Mouse (Mus musculus) E14TG2a.4 (cell line): ENCODE data around the gene Mettl21c.
"Not testable (repeated sequence)": the region's sequence is repeated elsewhere in the genome, so short reads cannot be mapped to it uniquely, and the experiment has no call there.

Experiments
- H3K27me3 ChIP-seq: 2 replicates; pipeline ENCODE4 v1.6.1; 2014; ENCODE audit warnings: low read length, control low read depth; ENCODE audit not compliant: insufficient read depth
- H3K36me3 ChIP-seq: 2 replicates; pipeline ENCODE4 v1.6.1; 2014; ENCODE audit warnings: low read length, control low read depth; ENCODE audit not compliant: insufficient read depth
- H3K4me1 ChIP-seq: replicated peaks from 2 replicates; pipeline ENCODE4 v1.6.1; 2014; ENCODE audit warnings: low read depth, low read length, control low read depth
- H3K4me3 ChIP-seq: replicated peaks from 2 replicates; pipeline ENCODE4 v1.5.1; 2014; ENCODE audit warnings: mild to moderate bottlenecking, low read length
- H3K9me3 ChIP-seq: 2 replicates; pipeline ENCODE4 v1.6.1; 2014; ENCODE audit warnings: low read length, control low read depth
- CTCF ChIP-seq: conservative IDR thresholded peaks from 2 replicates; pipeline ENCODE4 v1.5.1; 2014; ENCODE audit warnings: low read length
- NANOG ChIP-seq: IDR thresholded peaks from 2 replicates; pipeline ENCODE4 v1.6.1; 2014; ENCODE audit warnings: borderline replicate concordance, low read length, mixed read lengths
- POU5F1 ChIP-seq: IDR thresholded peaks from 2 replicates; pipeline ENCODE4 v1.6.1; 2014; ENCODE audit warnings: low read length, borderline replicate concordance

Mettl21c gene

DNA sequence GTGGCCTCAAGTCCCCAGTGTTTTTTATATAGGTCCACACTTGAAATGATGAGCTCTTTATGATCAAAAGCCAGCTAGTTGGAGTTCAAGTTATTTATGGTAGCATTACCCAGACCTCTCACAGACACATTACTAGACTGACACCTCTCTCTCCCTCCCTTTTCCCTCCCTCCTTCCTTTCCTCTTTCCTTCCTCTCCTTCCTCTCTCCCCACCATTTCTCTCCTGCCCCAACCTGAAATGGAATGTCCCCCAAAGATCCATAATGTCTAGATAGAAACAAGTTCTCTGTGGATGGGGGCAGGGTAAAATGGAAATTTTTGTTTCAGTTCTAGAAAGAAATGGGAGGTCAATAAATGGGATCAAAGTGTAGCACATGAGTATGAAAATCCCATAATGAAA lies at the start of gene Mettl21c:
TSS of gene Mettl21c (minus strand) at position 101 of the 400 bp plus-strand sequence.
- Histone ChIP-seq H3K36me3 (no peaks in the 10 kb centered on the region), H3K9me3 (no peaks in the 10 kb centered on the region), H3K4me1 (no peaks in the 10 kb centered on the region), H3K27me3 (no peaks in the 10 kb centered on the region), H3K4me3 (no peak within 1 kb of the TSS)
- no peak for TF ChIP-seq NANOG
- TF ChIP-seq POU5F1 = no peak
- TF ChIP-seq CTCF = no peak

DNA sequence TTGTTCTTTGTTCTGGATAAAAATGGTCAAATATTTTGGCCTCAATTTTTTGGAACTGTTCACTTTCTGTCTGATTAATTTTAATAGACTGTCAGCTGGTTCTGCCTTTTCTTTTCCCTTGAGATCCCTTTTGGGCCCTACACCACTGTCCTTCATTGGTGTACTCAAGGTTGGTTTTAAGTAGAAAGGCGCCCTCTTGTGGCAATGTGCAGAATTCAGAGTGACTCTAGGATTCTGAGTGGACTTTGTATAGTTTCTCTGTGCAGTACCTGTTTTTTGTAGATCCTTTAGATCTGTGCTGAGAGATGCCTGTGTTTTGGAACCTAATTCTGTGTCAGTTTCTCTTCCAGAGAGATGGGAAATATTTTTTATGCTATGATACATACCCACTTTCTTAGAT lies 44.8 kb upstream of the Mettl21c start:
- Histone ChIP-seq H3K4me3 (no peak overlapping the region), H3K9me3 (no peaks in the 10 kb centered on the region), H3K4me1 (no peaks in the 10 kb centered on the region), H3K27me3 (no peaks in the 10 kb centered on the region), H3K36me3 (no peaks in the 10 kb centered on the region)
- TF ChIP-seq POU5F1 (no peak), CTCF (peak; percentile 81), NANOG (no peak)

DNA sequence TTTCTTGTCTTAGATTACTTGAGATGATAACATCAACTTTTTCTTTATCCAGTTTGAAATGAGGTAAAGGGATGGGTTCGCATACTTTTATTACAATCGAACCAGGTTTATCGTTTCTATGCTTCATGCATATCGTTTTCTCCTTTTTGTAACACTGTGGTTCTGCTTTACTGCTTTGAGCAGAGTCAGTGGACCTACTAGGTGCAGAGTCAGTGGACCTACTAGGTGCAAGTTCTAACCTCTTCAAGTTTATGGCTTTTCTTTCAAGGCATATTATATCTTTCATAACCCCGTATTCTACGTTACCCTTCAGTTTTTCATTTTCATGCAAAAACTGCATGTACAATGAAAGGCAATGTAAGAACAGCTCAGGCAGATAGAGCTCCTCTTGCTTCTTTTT lies 43.6 kb upstream of the Mettl21c start:
- Histone ChIP-seq H3K36me3 (no peaks in the 10 kb centered on the region), H3K27me3 (no peaks in the 10 kb centered on the region), H3K4me1 (no peaks in the 10 kb centered on the region), H3K9me3 (no peaks in the 10 kb centered on the region), H3K4me3 (no peak overlapping the region)
- no peak for TF ChIP-seq POU5F1
- no peak for TF ChIP-seq CTCF
- TF ChIP-seq NANOG = no peak

DNA sequence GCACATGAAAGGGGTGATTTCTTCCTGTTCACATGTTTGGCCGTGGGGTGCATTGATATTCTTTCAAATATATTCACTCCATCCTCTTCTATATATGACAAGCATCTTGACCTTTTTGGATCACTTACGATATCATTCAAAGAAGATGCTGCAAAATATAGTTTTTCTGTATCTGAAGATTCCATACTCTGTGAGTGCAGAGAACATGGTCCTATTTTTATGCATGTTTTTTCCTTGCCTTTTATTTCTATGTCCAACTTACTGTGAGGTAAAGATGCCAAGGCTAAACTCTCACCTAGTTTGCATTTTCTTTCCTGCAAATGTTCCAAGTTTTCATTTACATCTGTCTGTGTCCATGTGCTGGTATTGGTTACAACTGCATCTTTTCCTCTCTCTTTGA lies 42.0 kb upstream of the Mettl21c start, which contains the start of gene Gm8251:
TSS of gene Gm8251 (minus strand) at position 101 of the 400 bp plus-strand sequence.
- TF ChIP-seq CTCF (no peak), POU5F1 (no peak), NANOG (no peak)
- Histone ChIP-seq H3K4me3 (no peak within 1 kb of the TSS), H3K27me3 (no peaks in the 10 kb centered on the region), H3K9me3 (no peaks in the 10 kb centered on the region), H3K4me1 (no peaks in the 10 kb centered on the region), H3K36me3 (no peaks in the 10 kb centered on the region)

DNA sequence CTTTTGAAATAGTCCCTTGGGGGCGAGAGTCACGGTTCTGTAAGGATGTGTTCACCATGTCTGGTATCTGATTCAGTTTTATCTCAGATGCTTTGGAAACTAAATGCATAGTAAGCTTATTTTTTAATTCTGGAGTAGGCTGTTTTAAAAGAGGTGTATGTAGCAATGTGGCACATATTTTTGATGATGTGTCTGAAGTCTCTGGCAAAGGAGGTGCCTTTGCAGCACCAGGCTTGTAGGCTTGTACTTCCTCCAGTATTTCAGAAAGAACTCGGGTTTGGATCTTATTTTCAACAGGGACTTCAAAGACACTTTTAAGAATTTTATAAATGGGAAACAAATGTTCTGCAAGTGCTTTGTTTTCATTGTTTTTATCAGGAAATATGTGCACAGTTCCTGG lies 38.0 kb upstream of the Mettl21c start:
- no peaks in the 10 kb centered on the region for H3K27me3 ChIP-seq
- H3K4me1 ChIP-seq = no peaks in the 10 kb centered on the region
- H3K36me3 ChIP-seq = no peaks in the 10 kb centered on the region
- H3K4me3 ChIP-seq = no peak overlapping the region
- TF ChIP-seq NANOG (no peak), POU5F1 (no peak), CTCF (no peak)
- no peaks in the 10 kb centered on the region for H3K9me3 ChIP-seq

DNA sequence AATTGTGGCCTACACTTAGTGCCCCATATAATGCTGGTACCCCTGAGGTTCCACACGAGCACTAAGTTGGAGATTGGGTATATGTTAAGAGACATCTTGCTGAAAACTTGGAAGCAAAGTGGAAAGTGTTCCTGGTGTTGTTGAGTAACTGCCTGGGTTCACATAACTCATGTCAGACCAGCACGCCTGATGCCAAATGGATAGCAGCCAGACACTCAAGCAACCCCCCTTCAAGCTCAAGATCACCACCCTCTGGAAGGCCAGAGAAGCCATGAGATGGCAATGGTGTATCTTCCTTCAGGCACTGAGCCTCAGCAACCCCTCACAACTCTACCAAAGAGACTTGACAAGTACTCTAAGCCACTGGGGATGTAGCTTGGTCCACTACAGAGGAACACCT lies 26.7 kb upstream of the Mettl21c start:
- Histone ChIP-seq H3K9me3 (no peaks in the 10 kb centered on the region), H3K4me3 (no peak overlapping the region), H3K27me3 (0 out of 2 replicates have a peak, but pooled peaks cover 3% of the 10 kb centered on the region), H3K4me1 (peaks cover 8% of the 10 kb centered on the region), H3K36me3 (no peaks in the 10 kb centered on the region)
- TF ChIP-seq NANOG = no peak
- no peak for TF ChIP-seq CTCF
- no peak for TF ChIP-seq POU5F1

DNA sequence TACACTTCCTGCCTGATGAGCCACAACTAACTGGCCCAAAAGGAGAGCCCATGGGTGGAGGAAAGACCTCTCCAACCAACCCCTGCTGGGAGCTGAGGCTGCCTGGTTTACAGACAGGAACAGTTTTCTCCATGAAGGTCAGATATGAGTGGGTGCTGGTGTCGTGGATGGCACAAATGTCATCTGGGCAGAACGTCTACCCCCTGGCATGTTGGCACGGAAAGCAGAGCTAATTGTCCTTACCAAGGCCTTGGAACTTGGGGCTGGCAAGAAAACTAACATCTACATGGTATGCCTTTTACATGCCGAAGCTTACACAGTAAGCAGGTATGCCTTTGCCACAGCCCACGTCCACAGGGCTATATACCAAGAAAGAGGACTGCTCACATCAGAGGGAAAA lies 25.9 kb upstream of the Mettl21c start:
- not testable (repeated sequence) for H3K27me3 ChIP-seq, H3K9me3 ChIP-seq, H3K4me1 ChIP-seq, H3K4me3 ChIP-seq, H3K36me3 ChIP-seq

DNA sequence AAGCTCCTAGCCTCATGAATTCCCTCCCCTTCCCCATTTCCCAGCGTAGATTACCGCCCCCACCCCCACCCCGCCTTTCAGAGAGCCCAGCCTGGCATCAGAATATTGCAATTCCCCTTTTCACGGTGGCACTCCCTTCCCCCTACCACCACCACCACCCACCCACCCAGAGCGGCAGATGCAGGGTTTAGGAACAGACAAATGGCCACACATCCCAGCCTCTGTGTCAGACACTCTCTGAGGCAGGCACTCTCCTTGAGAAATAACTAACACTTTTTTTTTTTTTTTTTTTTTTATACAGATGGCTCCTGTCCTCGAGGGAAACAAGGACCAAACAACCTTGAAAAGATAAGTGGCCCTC lies 22.7 kb upstream of the Mettl21c start:
- H3K9me3 ChIP-seq = no peaks in the 10 kb centered on the region
- peaks cover 8% of the 10 kb centered on the region for H3K4me1 ChIP-seq
- H3K27me3 ChIP-seq = peaks cover 10% of the 10 kb centered on the region; the same call in 1 of the 2 replicates
- H3K36me3 ChIP-seq = no peaks in the 10 kb centered on the region
- no peak for TF ChIP-seq NANOG
- TF ChIP-seq POU5F1 = no peak
- no peak for TF ChIP-seq CTCF
- peak overlapping the region; percentile 59; the same call in 1 of the 2 replicates for H3K4me3 ChIP-seq

DNA sequence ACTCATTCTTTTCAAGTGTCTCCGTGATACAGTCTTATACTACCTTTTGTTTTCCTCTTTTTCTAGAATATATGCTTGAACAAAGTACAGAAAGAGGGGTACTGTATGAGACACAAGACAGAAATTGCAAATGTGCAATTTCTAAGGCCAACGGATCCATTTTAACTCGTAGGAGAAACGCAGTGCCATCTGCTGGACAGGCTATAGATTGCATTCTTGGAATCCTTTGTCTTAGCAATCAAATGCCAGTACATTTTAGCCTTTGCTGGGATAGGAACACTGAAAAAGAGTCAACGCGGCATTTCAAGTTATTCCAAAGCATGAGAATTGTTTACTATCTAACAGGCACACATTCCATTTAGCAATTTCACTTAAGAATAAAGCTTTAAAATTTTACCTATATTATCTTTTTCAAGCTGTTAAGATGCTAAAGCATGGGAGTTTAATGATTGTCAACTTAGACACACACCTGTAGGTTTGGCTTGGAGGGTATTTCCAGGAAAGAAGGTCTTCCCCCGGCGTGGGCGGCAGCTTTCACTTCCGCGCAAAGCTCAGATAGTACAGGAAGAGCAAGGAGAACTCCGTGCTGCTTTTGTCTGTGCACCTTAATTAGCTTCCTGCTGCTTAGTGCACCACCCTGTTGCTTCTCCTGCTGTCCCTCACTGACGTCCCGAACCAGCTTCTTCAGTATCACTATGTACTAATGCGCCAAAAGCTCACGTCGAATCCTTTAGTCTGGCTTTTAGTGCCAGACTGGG lies 22.1 kb upstream of the Mettl21c start:
- Histone ChIP-seq H3K4me3 (peak overlapping the region; percentile 59), H3K27me3 (peaks cover 10% of the 10 kb centered on the region; the same call in 1 of the 2 replicates), H3K4me1 (peaks cover 8% of the 10 kb centered on the region), H3K36me3 (no peaks in the 10 kb centered on the region), H3K9me3 (no peaks in the 10 kb centered on the region)
- TF ChIP-seq NANOG = no peak
- peak; percentile 74 for TF ChIP-seq CTCF

DNA sequence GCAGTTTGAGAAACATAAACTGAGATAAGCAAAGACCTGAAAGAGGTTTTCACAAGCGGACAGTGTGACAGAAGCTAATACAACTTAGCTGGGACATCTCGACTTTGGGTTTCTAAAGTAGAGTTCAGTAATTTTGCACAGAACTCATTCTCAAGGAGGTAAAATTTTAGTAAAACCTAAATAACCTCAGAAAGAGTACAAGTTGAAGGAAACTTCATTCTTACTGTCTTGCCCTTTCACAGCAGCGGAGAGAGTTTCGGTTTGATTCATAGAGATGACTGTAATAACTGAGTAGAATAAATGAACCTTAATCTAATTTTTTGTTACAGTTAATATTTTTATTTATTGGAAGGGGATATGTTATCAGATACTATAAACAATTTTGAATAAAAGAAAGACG lies 13.1 kb upstream of the Mettl21c start:
- no peak overlapping the region for H3K4me3 ChIP-seq
- H3K4me1 ChIP-seq = peaks cover 9% of the 10 kb centered on the region; the same call in 1 of the 2 replicates
- TF ChIP-seq CTCF = no peak
- no peak for TF ChIP-seq NANOG
- TF ChIP-seq POU5F1 = no peak
- no peaks in the 10 kb centered on the region for H3K27me3 ChIP-seq
- H3K36me3 ChIP-seq = no peaks in the 10 kb centered on the region
- no peaks in the 10 kb centered on the region for H3K9me3 ChIP-seq
